Mouse (Mus musculus) embryonic fibroblast, embryonic 13.5 days (primary cell): ENCODE measurements around the gene Bcar3.

Source experiments
- CTCF ChIP-seq: IDR thresholded peaks from 2 replicates; pipeline ENCODE4 v1.5.1; 2011; ENCODE audit warnings: mild to moderate bottlenecking, control low read depth, low read length, moderate library complexity, borderline replicate concordance; ENCODE audit not compliant: insufficient read depth
- POLR2A ChIP-seq: IDR thresholded peaks from 2 replicates; pipeline ENCODE4 v1.6.1; 2011; ENCODE audit warnings: low read depth, mild to moderate bottlenecking, control low read depth, low read length, moderate library complexity

- TF ChIP-seq CTCF (no peak), POLR2A (no peak)
Observed at GRCm38 (mm10) chr3:122566549-122566948, 272.6 kb downstream of the Bcar3 start.
